Mouse (Mus musculus): ENCODE data around the gene Slc22a13. TPM values are rescaled to one million over a fixed set of nuclear protein-coding genes. Genes with fewer than 3 reads are reported as not detected.

Slc22a13 gene
- polyA plus RNA-seq, 1 experiment from 2014 or later, result not detected

GRCm38 (mm10) chr9:119212996-119213395, 4.1 kb upstream of the Slc22a13 start:
- Histone ChIP-seq H3K4me3 (ENCODE audit: low read depth, low read length) (no peak overlapping the region), H3K4me2 (ENCODE audit: low read length) (no peak overlapping the region), H3K9ac (ENCODE audit: low read length) (no peak overlapping the region), H3K4me1 (ENCODE audit: control insufficient read depth, insufficient read depth, low read length) (no peaks in the 10 kb centered on the region), H3K27me3 (replicated peaks; ENCODE audit: control insufficient read depth, insufficient read depth, low read length) (no peaks in the 10 kb centered on the region), H3K9me3 (replicated peaks; ENCODE audit: control insufficient read depth, low read length) (no peaks in the 10 kb centered on the region), H3K27ac (ENCODE audit: low read depth, low read length) (no peak overlapping the region), H3K36me3 (ENCODE audit: control insufficient read depth, insufficient read depth, low read length) (no peaks in the 10 kb centered on the region)
- WGBS, result 77% methylated on average over 8 of the region's 8 CpGs
- ATAC-seq (no peak), DNase-seq (ENCODE audit: low spot score) (no peak)

- Histone ChIP-seq H3K4me1 (ENCODE audit: control insufficient read depth, insufficient read depth, low read length) (no peaks in the 10 kb centered on the region), H3K9me3 (replicated peaks; ENCODE audit: control insufficient read depth, low read length) (no peaks in the 10 kb centered on the region), H3K27ac (ENCODE audit: low read depth, low read length) (no peak overlapping the region), H3K27me3 (replicated peaks; ENCODE audit: control insufficient read depth, insufficient read depth, low read length) (no peaks in the 10 kb centered on the region), H3K9ac (ENCODE audit: low read length) (no peak overlapping the region), H3K36me3 (ENCODE audit: control insufficient read depth, insufficient read depth, low read length) (no peaks in the 10 kb centered on the region), H3K4me3 (ENCODE audit: low read depth, low read length) (no peak overlapping the region), H3K4me2 (ENCODE audit: low read length) (no peak overlapping the region)
- 82% methylated on average over 4 of the region's 4 CpGs for WGBS
- ATAC-seq (no peak), DNase-seq (ENCODE audit: low spot score) (no peak)
Observed at GRCm38 (mm10) chr9:119207113-119207512, 1.8 kb downstream of the Slc22a13 start.

GRCm38 (mm10) chr9:119206666-119207065, 2.2 kb downstream of the Slc22a13 start:
- Histone ChIP-seq H3K36me3 (ENCODE audit: control insufficient read depth, insufficient read depth, low read length) (no peaks in the 10 kb centered on the region), H3K9ac (ENCODE audit: low read length) (no peak overlapping the region), H3K4me2 (ENCODE audit: low read length) (no peak overlapping the region), H3K27ac (ENCODE audit: low read depth, low read length) (no peak overlapping the region), H3K27me3 (replicated peaks; ENCODE audit: control insufficient read depth, insufficient read depth, low read length) (no peaks in the 10 kb centered on the region), H3K9me3 (replicated peaks; ENCODE audit: control insufficient read depth, low read length) (no peaks in the 10 kb centered on the region), H3K4me3 (ENCODE audit: low read depth, low read length) (no peak overlapping the region), H3K4me1 (ENCODE audit: control insufficient read depth, insufficient read depth, low read length) (no peaks in the 10 kb centered on the region)
- DNase-seq (ENCODE audit: low spot score) (no peak), ATAC-seq (no peak)
- WGBS, result 85% methylated on average over 2 of the region's 2 CpGs

- H3K36me3 ChIP-seq (ENCODE audit: control insufficient read depth, insufficient read depth, low read length), result no peaks in the 10 kb centered on the region
- H3K9ac ChIP-seq (ENCODE audit: low read length), result no peak overlapping the region
- H3K9me3 ChIP-seq (replicated peaks; ENCODE audit: control insufficient read depth, low read length), result no peaks in the 10 kb centered on the region
- no peak overlapping the region for H3K4me3 ChIP-seq (ENCODE audit: low read depth, low read length)
- no peak overlapping the region for H3K4me2 ChIP-seq (ENCODE audit: low read length)
- WGBS, result 92% methylated on average over 5 of the region's 5 CpGs
- no peak overlapping the region for H3K27ac ChIP-seq (ENCODE audit: low read depth, low read length)
- DNase-seq (ENCODE audit: low spot score) (no peak), ATAC-seq (no peak)
- no peaks in the 10 kb centered on the region for H3K27me3 ChIP-seq (replicated peaks; ENCODE audit: control insufficient read depth, insufficient read depth, low read length)
- H3K4me1 ChIP-seq (ENCODE audit: control insufficient read depth, insufficient read depth, low read length), result no peaks in the 10 kb centered on the region
Observed at GRCm38 (mm10) chr9:119205756-119206155, 3.1 kb downstream of the Slc22a13 start.

GRCm38 (mm10) chr9:119203617-119204016, 5.3 kb downstream of the Slc22a13 start:
- no peak for DNase-seq (ENCODE audit: low spot score)
- no peak for ATAC-seq
- H3K27ac ChIP-seq (ENCODE audit: low read depth, low read length), result no peak overlapping the region
- H3K4me2 ChIP-seq (ENCODE audit: low read length), result no peak overlapping the region
- H3K9ac ChIP-seq (ENCODE audit: low read length), result no peak overlapping the region
- WGBS, result 94% methylated on average over 9 of the region's 9 CpGs
- no peaks in the 10 kb centered on the region for H3K9me3 ChIP-seq (replicated peaks; ENCODE audit: control insufficient read depth, low read length)
- no peaks in the 10 kb centered on the region for H3K4me1 ChIP-seq (ENCODE audit: control insufficient read depth, insufficient read depth, low read length)
- H3K27me3 ChIP-seq (replicated peaks; ENCODE audit: control insufficient read depth, insufficient read depth, low read length), result no peaks in the 10 kb centered on the region
- H3K36me3 ChIP-seq (ENCODE audit: control insufficient read depth, insufficient read depth, low read length), result no peaks in the 10 kb centered on the region
- H3K4me3 ChIP-seq (ENCODE audit: low read depth, low read length), result no peak overlapping the region

- no peak overlapping the region for H3K4me2 ChIP-seq (ENCODE audit: low read length)
- no peaks in the 10 kb centered on the region for H3K9me3 ChIP-seq (replicated peaks; ENCODE audit: control insufficient read depth, low read length)
- 87% methylated on average over 5 of the region's 5 CpGs for WGBS
- ATAC-seq (no peak), DNase-seq (ENCODE audit: low spot score) (no peak)
- H3K4me3 ChIP-seq (ENCODE audit: low read depth, low read length), result no peak overlapping the region
- H3K27me3 ChIP-seq (replicated peaks; ENCODE audit: control insufficient read depth, insufficient read depth, low read length), result no peaks in the 10 kb centered on the region
- no peaks in the 10 kb centered on the region for H3K36me3 ChIP-seq (ENCODE audit: control insufficient read depth, insufficient read depth, low read length)
- H3K27ac ChIP-seq (ENCODE audit: low read depth, low read length), result no peak overlapping the region
- no peak overlapping the region for H3K9ac ChIP-seq (ENCODE audit: low read length)
- H3K4me1 ChIP-seq (ENCODE audit: control insufficient read depth, insufficient read depth, low read length), result no peaks in the 10 kb centered on the region
Observed at GRCm38 (mm10) chr9:119201653-119202052, 7.2 kb downstream of the Slc22a13 start.

- Histone ChIP-seq H3K9me3 (replicated peaks; ENCODE audit: control insufficient read depth, low read length) (no peaks in the 10 kb centered on the region), H3K9ac (ENCODE audit: low read length) (no peak overlapping the region), H3K27ac (ENCODE audit: low read depth, low read length) (no peak overlapping the region), H3K27me3 (replicated peaks; ENCODE audit: control insufficient read depth, insufficient read depth, low read length) (no peaks in the 10 kb centered on the region), H3K36me3 (ENCODE audit: control insufficient read depth, insufficient read depth, low read length) (no peaks in the 10 kb centered on the region), H3K4me3 (ENCODE audit: low read depth, low read length) (no peak overlapping the region), H3K4me1 (ENCODE audit: control insufficient read depth, insufficient read depth, low read length) (no peaks in the 10 kb centered on the region), H3K4me2 (ENCODE audit: low read length) (no peak overlapping the region)
- WGBS, result 83% methylated on average over 10 of the region's 10 CpGs
- no peak for ATAC-seq
- DNase-seq (ENCODE audit: low spot score), result peak; percentile 27
Observed at GRCm38 (mm10) chr9:119199151-119199861, 9.6 kb downstream of the Slc22a13 start.

- WGBS, result 30% methylated on average over 11 of the region's 11 CpGs
- no peaks in the 10 kb centered on the region for H3K9me3 ChIP-seq (replicated peaks; ENCODE audit: control insufficient read depth, low read length)
- ATAC-seq, result no peak
- H3K4me3 ChIP-seq (ENCODE audit: low read depth, low read length), result no peak overlapping the region
- H3K27me3 ChIP-seq (replicated peaks; ENCODE audit: control insufficient read depth, insufficient read depth, low read length), result no peaks in the 10 kb centered on the region
- H3K36me3 ChIP-seq (ENCODE audit: control insufficient read depth, insufficient read depth, low read length), result no peaks in the 10 kb centered on the region
- H3K27ac ChIP-seq (ENCODE audit: low read depth, low read length), result no peak overlapping the region
- DNase-seq (ENCODE audit: low spot score), result peak; percentile 23
- H3K4me2 ChIP-seq (ENCODE audit: low read length), result no peak overlapping the region
- H3K4me1 ChIP-seq (ENCODE audit: control insufficient read depth, insufficient read depth, low read length), result no peaks in the 10 kb centered on the region
- no peak overlapping the region for H3K9ac ChIP-seq (ENCODE audit: low read length)
Observed at GRCm38 (mm10) chr9:119192202-119192990, 16.5 kb downstream of the Slc22a13 start.

GRCm38 (mm10) chr9:119181241-119181728, 27.6 kb downstream of the Slc22a13 start:
- H3K9ac ChIP-seq (ENCODE audit: low read length), result no peak overlapping the region
- H3K27ac ChIP-seq (ENCODE audit: low read depth, low read length), result no peak overlapping the region
- no peaks in the 10 kb centered on the region for H3K36me3 ChIP-seq (ENCODE audit: control insufficient read depth, insufficient read depth, low read length)
- DNase-seq (ENCODE audit: low spot score) (peak; percentile 57), ATAC-seq (no peak)
- no peak overlapping the region for H3K4me3 ChIP-seq (ENCODE audit: low read depth, low read length)
- 56% methylated on average over 3 of the region's 3 CpGs for whole genome bisulfite sequencing
- H3K9me3 ChIP-seq (replicated peaks; ENCODE audit: control insufficient read depth, low read length), result no peaks in the 10 kb centered on the region
- no peak overlapping the region for H3K4me2 ChIP-seq (ENCODE audit: low read length)
- H3K27me3 ChIP-seq (replicated peaks; ENCODE audit: control insufficient read depth, insufficient read depth, low read length), result no peaks in the 10 kb centered on the region
- H3K4me1 ChIP-seq (ENCODE audit: control insufficient read depth, insufficient read depth, low read length), result no peaks in the 10 kb centered on the region

Measured in forebrain, embryonic 14.5 days (tissue).